20 mouse cellular contexts compared by ENCODE assay signal in the genomic region with DNA sequence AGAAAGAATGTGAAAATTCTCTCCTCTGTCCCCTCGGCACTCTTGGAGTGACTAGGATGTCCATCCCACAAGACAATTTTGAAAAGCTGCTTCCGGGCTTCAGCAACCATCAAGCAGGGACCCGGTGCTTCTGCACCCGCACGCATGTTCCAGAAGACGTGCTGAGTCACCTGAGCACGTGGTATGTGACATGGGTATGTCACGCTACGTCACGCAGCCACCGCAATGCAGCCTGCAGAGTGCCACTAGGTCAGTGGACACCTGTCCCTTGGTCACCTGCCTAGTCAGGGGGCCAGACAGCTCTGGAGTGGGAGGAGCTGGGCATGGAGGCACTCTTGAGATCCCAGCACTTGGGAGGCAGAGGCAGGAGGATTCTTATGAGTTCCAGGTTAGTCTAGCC. TPM values are rescaled to one million over a fixed set of nuclear protein-coding genes. Genes with fewer than 3 reads are reported as not detected.
"Had no signal": no experiment of that assay in that cellular context is flagged by ENCODE, and none has a peak within 500 bp of the region (broad histone marks: within the 10 kb centered on the region; RNA-seq: fewer than 3 reads in every experiment).

No protein-coding gene starts in this region.

- H3K4me2 ChIP-seq: lung, embryonic 14.5 days; midbrain, embryonic 11.5 days; midbrain, embryonic 13.5 days; neural tube, embryonic 13.5 days; neural tube, embryonic 15.5 days had no signal

- H3K4me3 ChIP-seq: midbrain, embryonic 13.5 days; myocyte; neural tube, embryonic 13.5 days; neural tube, embryonic 15.5 days had no signal

- H3K36me3 ChIP-seq: midbrain, embryonic 13.5 days; neural tube, embryonic 13.5 days; neural tube, embryonic 15.5 days had no signal

- ATAC-seq: midbrain, embryonic 13.5 days; midbrain, embryonic 16.5 days had no signal

- H3K27me3 ChIP-seq: midbrain, embryonic 13.5 days; neural tube, embryonic 13.5 days; neural tube, embryonic 15.5 days had no signal

- H3K9me3 ChIP-seq: midbrain, embryonic 13.5 days; neural tube, embryonic 15.5 days had no signal

- DNase-seq: lung, adult 18-20 months; lung, embryonic 14.5 days; lung, postnatal 10 days; lung, postnatal 4 days; retina, postnatal 1 day; right cerebral cortex, adult 18-20 months; right cerebral cortex, postnatal 25 days; right cerebral cortex, postnatal 4 days; spleen, adult 18-20 months; thymus, adult 18-20 months; thymus, postnatal 14 days; thymus, postnatal 36 days had no signal

- H3K9ac ChIP-seq: liver, embryonic 14.5 days; lung, embryonic 14.5 days; midbrain, embryonic 13.5 days; neural tube, embryonic 13.5 days; neural tube, embryonic 15.5 days had no signal

- H3K27ac ChIP-seq: liver, embryonic 14.5 days; neural tube, embryonic 13.5 days; neural tube, embryonic 15.5 days had no signal

RNA-seq across cellular contexts. Expression of a gene that starts 45.6 kb away (rescaled TPM):
- polyA plus RNA-seq: liver, embryonic 16.5 days; myocyte had no signal
